Mouse (Mus musculus) liver, embryonic 14.5 days (tissue): ENCODE measurements around the gene Snf8.

Experiments
- CTCF ChIP-seq: IDR thresholded peaks from 2 replicates; pipeline ENCODE4 v1.5.1; 2016; ENCODE audit warnings: antibody characterized with exemption, low read depth, control low read depth
- EP300 ChIP-seq: IDR thresholded peaks from 2 replicates; pipeline ENCODE4 v1.6.1; 2016; ENCODE audit warnings: antibody characterized with exemption, low read depth

- TF ChIP-seq CTCF, result no peak
- no peak for TF ChIP-seq EP300
Measured at GRCm38 (mm10) chr11:96070353-96070752, 35.7 kb downstream of the Snf8 start.
